Mouse (Mus musculus) B cell, adult 62 days (primary cell): ENCODE measurements around the gene Olfr164. TPM values are rescaled to one million over a fixed set of nuclear protein-coding genes. Genes with fewer than 3 reads are reported as not detected.

Experiments used
- total RNA-seq: library from RNA; stranded (reverse); gene quantifications from 4 replicates; pipeline ENCODE4 v1.2.4, GENCODE M21; 2023

Gene Olfr164
- not detected in 4 replicates for total RNA-seq

GRCm38 (mm10) chr16:19313964-19314363, at the start of gene Olfr164:
TSS of gene Olfr164 (minus strand) at chr16:19314064.

Other genes with a start within 250 kb of the Olfr164 start
- not detected in 4 replicates for gene Olfr165, start 109.1 kb upstream of the Olfr164 start, total RNA-seq
- 0.30 to 0.95 TPM (median 0.63 TPM) in 4 replicates for gene Olfr166, start 169.6 kb upstream of the Olfr164 start, total RNA-seq
- gene Olfr167, start 208.2 kb upstream of the Olfr164 start, total RNA-seq = not detected in 4 replicates
- gene Olfr168, start 221.5 kb upstream of the Olfr164 start, total RNA-seq = not detected in 4 replicates